Mouse (Mus musculus) layer of hippocampus, postnatal 10 days (tissue): ENCODE results near the gene Actr3. TPM values are rescaled to one million over a fixed set of nuclear protein-coding genes. Genes with fewer than 3 reads are reported as not detected.
"Not testable (repeated sequence)": the region's sequence is repeated elsewhere in the genome, so short reads cannot be mapped to it uniquely, and the experiment has no call there.

Experiments used
- DNase-seq, 2 experiments: peaks; one replicate each; pipeline ENCODE4 v3.0.0; 2021; ENCODE audit warnings: low spot score in 2 of 2
- total RNA-seq, 2 experiments: library from RNA; stranded (reverse); gene quantifications; 2 replicates each; pipeline ENCODE4 v1.2.3; 2021

The Actr3 gene
- total RNA-seq, 2 experiments from 2014 or later: 307 to 309 TPM

GRCm38 (mm10) chr1:125439556-125439955 is 4.0 kb upstream of the Actr3 start:
- peak; percentile 23 to 26 for DNase-seq

GRCm38 (mm10) chr1:125438826-125439225 is 3.3 kb upstream of the Actr3 start:
- DNase-seq: no peak

DNA sequence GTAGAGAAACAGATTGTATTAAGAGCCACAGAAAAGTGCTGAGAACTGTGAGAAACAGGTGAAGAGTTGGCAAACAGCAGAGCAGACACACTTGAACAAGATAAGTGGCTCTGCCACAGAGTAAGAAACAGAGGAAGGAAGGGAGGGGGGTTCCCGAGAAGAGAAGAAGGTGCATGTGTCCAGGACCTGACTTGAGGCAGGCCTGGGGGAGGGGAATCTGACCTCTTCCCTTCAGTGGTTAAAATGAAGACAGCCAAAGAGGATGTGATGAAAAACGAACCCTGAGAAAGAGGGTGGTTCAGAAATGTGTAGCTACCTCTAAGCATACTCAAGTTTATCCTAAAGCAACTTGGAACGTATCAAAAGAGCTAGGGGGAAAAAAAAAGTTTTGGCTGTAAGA is 2.4 kb upstream of the Actr3 start:
- no peak for DNase-seq

DNA sequence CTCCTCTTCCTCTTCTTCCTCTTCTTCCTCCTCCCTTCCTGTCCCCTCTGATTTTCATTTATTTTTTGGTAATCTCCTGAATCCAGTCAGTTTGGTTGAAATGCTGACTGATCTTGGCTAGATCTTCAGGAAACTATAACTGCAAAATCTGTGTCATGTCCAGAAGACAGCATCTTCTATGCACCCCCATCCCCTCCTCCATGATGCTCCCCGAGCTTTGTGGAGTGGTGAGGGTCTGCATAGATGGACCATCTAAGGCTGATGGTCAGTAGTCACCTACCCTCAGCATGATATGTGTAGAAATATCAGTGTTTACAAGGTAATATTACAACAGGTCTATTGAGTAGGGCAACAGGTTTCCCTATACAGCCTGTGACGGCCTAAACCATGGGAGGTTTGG is 1.6 kb upstream of the Actr3 start:
- no peak for DNase-seq

DNA sequence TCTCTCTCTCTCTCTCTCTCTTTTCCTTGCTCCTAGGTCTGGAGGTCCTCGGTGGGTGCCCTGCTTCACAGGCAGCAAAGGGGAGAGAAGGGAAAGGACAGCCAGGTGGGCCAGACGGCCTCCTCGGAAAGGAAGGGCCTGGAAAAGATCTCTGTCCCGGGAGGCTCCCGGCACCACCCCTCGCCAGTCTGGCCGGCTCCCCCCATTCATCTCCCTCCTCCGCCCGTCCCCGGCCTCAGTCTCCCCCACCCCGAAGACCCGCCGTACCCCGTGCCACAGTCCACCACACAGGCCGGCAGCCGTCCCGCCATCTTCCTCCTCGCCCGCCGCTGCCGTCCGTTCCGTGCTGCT is 534 bp downstream of the Actr3 start:
- no peak for DNase-seq

GRCm38 (mm10) chr1:125434485-125435001 is 984 bp downstream of the Actr3 start:
- DNase-seq: peak; percentile 46 to 56

- no peak for DNase-seq
Measured at GRCm38 (mm10) chr1:125431286-125431685, 4.2 kb downstream of the Actr3 start.

- no peak for DNase-seq
Measured at GRCm38 (mm10) chr1:125430737-125431136, 4.8 kb downstream of the Actr3 start.

DNA sequence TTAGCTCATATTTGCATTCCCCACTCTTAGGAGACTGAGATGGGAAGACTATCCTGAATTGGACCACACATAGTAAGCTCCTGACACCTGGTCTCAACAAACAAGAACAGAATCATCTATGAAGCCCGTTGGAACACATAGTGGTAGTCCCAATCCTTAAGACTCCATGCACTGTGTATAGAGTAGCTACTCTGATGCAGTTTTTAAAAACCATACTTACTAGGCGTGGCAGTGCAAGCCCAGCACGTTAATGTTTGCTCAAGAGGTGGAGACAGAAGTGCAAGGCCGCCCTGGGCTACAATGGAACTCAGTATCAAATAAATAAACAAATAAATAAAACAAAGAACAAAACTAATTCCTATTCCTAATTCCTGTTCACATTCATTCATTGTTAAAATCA is 5.5 kb downstream of the Actr3 start:
- no peak for DNase-seq

- no peak for DNase-seq
Measured at GRCm38 (mm10) chr1:125428315-125428714, 7.2 kb downstream of the Actr3 start.

DNA sequence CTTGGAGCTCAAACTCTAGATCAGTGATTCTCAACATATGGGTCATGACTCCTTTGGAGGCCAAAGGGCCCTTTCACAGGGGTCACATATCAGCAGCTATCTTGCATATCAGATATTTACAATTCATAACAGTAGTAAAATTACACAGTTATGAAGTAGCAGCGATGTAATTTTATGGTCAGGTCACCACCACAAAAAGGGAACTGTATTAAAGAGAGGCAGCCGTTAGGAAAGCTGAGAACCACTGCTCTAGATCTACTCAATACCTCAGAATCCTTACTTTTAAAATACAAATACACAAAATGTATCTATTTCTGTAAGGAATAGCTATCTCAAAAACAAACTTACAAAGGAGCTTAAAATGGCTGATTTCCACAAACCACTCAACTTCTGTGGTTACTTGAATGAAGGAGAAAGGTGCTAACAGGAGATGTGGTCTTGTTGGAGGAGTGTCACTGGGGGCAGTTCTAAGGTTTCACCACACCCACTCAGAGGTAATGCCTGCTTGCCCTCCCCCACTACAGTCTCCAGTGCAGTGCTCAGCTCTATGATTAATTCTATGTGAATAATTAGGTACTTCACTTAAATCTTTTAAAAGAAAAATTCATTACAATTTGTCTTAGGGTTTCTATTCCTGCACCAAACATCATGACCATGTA is 9.0 kb downstream of the Actr3 start:
- no peak for DNase-seq

GRCm38 (mm10) chr1:125419906-125420305 is 15.6 kb downstream of the Actr3 start:
- DNase-seq: no peak

GRCm38 (mm10) chr1:125418732-125419131 is 16.8 kb downstream of the Actr3 start:
- no peak for DNase-seq

DNA sequence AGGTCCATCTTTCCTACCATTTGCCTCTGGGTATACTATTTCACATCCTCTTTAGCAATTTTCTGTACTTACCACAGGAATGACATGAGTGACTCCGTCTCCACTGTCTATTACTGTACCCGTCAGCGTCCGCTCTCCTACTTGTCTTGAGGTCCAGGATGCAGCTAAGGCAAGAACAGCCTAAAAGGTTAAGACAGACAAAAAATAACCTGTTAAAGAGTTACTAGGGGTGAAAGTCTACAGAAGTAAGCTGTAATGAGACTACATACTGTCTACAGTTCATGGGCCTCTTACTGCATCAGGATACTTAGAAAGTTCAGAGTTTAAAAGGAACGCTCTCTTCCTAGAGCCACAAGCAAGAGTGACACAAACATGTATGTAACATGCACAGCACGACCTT is 28.3 kb downstream of the Actr3 start:
- DNase-seq: no peak

DNA sequence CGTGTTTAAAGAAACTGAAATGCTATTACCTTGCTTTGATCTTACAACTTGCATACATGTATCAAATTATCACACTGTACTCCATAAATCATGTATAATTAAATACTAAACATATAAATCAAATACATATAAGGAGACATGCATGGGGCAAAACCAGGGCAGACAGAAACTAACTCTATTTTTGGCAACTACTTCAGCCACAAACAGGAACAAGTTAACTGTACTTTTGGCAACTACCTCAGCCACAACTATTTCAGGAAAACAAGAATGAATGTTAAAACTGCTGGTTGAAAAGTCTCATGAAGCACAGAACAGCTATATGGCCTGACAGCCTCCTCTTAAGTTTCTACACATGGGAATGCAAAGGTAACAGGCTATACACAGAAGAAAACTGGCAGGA is 40.1 kb downstream of the Actr3 start:
- no peak for DNase-seq

DNA sequence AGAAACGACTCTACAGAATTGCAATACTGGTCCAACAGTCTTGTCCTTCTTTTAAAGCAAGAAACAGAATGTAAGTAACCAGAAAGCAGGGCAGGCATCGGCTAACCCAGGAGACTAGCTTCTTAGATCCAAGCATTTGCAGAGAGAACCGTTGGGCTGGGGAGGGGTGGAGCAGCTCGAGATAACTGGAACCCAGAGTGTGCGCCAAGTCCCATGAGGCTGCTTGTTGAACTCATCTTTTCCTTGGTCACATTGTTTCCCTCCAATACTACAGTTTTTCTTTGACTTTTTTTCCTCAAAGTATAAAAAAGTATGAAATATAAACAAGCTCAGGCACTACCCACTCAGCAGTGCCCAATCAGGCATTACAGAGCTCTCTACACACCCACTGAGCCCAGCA is 42.2 kb downstream of the Actr3 start:
- not testable (repeated sequence) for DNase-seq

- DNase-seq: not testable (repeated sequence)
Measured at GRCm38 (mm10) chr1:125390065-125390754, 45.3 kb downstream of the Actr3 start.

DNA sequence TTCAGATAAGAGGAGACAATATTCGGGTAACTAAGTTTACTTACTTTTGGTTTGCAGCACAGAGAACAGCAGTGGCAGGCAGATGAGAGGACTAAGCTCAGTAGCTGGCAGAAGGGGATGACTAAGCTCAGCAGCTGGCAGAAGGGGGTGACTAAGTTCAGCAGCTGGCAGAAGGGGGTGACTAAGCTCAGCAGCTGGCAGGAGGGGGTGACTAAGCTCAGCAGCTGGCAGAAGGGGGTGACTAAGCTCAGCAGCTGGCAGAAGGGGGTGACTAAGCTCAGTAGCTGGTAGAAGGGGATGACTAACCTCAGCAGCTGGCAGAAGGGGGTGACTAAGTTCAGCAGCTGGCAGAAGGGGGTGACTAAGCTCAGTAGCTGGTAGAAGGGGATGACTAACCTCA is 45.9 kb downstream of the Actr3 start:
- not testable (repeated sequence) for DNase-seq

DNA sequence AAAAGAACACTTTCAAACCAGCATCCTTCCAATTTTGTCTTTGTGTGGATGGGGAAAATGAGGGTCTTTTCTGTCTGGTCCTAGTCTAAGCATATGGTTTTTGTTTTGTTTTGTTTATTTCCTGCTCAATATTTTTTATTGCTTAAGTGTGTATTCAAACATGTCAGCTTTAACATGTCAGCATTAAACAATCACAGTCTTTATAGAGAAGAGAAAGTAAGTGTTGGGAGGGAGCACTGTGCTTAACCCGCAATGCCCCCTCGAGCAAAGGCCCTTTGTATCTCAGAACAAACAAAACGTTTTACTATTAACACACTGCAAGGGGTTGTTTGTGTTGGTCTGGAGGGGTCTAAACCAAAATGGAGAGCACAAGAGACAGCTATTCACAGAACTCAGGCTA is 47.2 kb downstream of the Actr3 start:
- no peak for DNase-seq

DNA sequence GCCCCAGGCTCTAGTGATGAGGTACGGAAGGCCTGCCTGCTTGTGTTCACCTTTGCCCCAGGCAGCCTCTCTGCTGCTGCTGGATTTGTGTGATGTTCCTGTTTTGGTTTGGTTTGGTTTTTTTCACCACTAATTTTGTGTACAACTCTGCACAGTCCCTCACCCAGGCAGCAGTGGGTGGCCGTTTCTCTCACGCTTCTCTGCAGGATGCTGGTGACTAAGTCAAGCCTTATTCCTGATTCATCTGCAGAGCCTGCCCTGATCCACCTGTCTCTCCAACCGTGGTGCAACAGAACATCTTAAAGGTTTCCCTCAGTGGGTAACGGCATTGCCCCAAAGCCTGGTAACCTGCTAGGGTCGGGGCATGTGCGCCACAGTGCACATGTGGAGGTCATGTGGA is 49.3 kb downstream of the Actr3 start:
- no peak for DNase-seq

DNA sequence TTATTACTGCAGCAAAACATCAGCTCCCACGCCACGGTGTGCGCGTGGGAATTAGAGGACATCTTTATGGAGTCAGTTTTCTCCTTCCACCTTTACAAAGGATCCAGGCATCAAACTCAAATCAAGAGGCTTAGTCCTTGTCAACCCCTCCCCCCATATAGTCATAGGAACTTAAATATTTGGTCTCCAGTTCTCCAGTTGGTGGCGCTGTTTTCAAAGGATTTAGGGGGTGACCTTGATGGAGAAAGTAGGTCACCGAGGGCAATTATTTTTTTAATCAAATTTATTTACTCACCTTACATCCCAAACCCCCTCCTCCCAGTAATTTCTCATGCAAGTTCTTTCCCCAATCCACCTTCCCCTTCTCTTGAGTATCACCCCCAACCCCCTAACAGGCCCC is 52.9 kb downstream of the Actr3 start:
- no peak for DNase-seq

- no peak for DNase-seq
Measured at GRCm38 (mm10) chr1:125378889-125379288, 56.6 kb downstream of the Actr3 start.

DNA sequence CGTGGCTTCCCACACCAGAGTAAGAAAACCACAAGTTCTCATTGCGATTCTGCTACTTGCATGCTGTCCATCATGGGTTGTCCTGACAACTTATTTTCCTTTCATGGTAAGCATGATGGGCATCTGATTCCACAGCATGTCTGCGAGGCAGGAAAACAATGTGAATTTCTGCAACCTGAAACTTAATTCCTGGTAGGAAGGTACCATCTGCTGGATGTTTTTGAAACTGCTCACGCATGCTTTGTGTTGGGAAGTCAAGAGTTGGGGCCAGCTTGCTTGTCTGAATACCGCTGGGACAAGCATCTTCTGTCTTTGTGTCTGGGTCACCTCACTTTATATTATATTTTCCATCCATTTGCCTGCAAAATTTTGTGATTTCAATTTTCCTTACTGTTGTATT is 62.7 kb downstream of the Actr3 start:
- peak; percentile 34 to 56 for DNase-seq
